Mouse (Mus musculus): ENCODE measurements around the gene Pptc7. TPM values are rescaled to one million over a fixed set of nuclear protein-coding genes. Genes with fewer than 3 reads are reported as not detected.
A peak's percentile ranks its signal among the peaks of the same experiment; 100 is the strongest.

Pptc7 gene
- 18.8 and 24.5 TPM in 2 replicates for polyA plus RNA-seq (2012; rRNA removed)

GRCm38 (mm10) chr5:122284183-122285028 is at the start of gene Pptc7:
TSS of gene Pptc7 (plus strand) at chr5:122284365.
- Histone ChIP-seq H3K27me3 (ENCODE audit: control insufficient read depth, insufficient read depth, low read length) (no peaks in the 10 kb centered on the region), H3K4me1 (ENCODE audit: control insufficient read depth, insufficient read depth, insufficient read length) (peaks cover 20% of the 10 kb centered on the region), H3K36me3 (ENCODE audit: control insufficient read depth, insufficient read depth, low read length) (no peaks in the 10 kb centered on the region), H3K4me3 (ENCODE audit: extremely low read depth, insufficient read depth, insufficient read length) (peak within 1 kb of the TSS; percentile 83), H3K27ac (ENCODE audit: insufficient read depth, low read length) (peak within 1 kb of the TSS; percentile 49)
- peak; percentile 55 for TF ChIP-seq POLR2A (IDR thresholded peaks at IDR 0.05; ENCODE audit: low read depth, low read length)
- no peak for TF ChIP-seq CTCF (IDR thresholded peaks at IDR 0.05; ENCODE audit: extremely low read depth, insufficient read depth, insufficient read length, insufficient replicate concordance)
- under 1% methylated on average over 91 of the region's 114 CpGs for WGBS
- peak; percentile 85 to 93 for DNase-seq (ENCODE audit: low read depth in 1 of 2, low spot score in 2 of 2)

GRCm38 (mm10) chr5:122235196-122235836 is 48.8 kb upstream of the Pptc7 start:
- Histone ChIP-seq H3K36me3 (ENCODE audit: control insufficient read depth, insufficient read depth, low read length) (peaks cover 53% of the 10 kb centered on the region), H3K4me1 (ENCODE audit: control insufficient read depth, insufficient read depth, insufficient read length) (peaks cover 39% of the 10 kb centered on the region; the same call in 1 of the 2 replicates), H3K4me3 (ENCODE audit: extremely low read depth, insufficient read depth, insufficient read length) (peak overlapping the region; percentile 40), H3K27ac (ENCODE audit: insufficient read depth, low read length) (peak overlapping the region; percentile 99), H3K27me3 (ENCODE audit: control insufficient read depth, insufficient read depth, low read length) (no peaks in the 10 kb centered on the region)
- no peak for DNase-seq (ENCODE audit: low read depth in 1 of 2, low spot score in 2 of 2)
- no peak for TF ChIP-seq CTCF (IDR thresholded peaks at IDR 0.05; ENCODE audit: extremely low read depth, insufficient read depth, insufficient read length, insufficient replicate concordance)
- no peak for TF ChIP-seq POLR2A (IDR thresholded peaks at IDR 0.05; ENCODE audit: low read depth, low read length)
- 8% methylated on average over 9 of the region's 9 CpGs for WGBS

DNA sequence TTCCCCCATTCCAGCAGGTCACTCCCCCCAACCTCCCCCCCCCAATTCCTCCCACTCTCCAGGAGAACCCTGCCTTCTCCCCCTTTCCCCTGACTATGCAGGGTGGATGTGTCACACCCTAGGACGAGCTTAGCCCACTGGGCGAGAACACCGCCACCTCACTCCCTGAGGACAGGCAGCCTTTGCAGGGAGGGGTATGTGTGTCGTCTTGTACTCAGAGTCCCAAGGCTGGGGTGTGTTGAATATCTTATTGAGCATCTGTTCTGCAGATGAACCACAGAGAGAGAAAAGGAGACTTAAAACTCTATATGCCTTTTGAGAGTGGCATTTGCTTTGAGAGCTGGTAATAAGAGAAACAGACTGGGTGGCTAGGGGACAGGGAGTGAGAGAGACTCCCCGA is 47.0 kb upstream of the Pptc7 start:
- H3K27ac ChIP-seq (ENCODE audit: insufficient read depth, low read length): no peak overlapping the region
- no peak overlapping the region for H3K4me3 ChIP-seq (ENCODE audit: extremely low read depth, insufficient read depth, insufficient read length)
- H3K4me1 ChIP-seq (ENCODE audit: control insufficient read depth, insufficient read depth, insufficient read length): peaks cover 35% of the 10 kb centered on the region; the same call in 1 of the 2 replicates
- no peak for DNase-seq (ENCODE audit: low read depth in 1 of 2, low spot score in 2 of 2)
- no peaks in the 10 kb centered on the region for H3K27me3 ChIP-seq (ENCODE audit: control insufficient read depth, insufficient read depth, low read length)
- TF ChIP-seq CTCF (IDR thresholded peaks at IDR 0.05; ENCODE audit: extremely low read depth, insufficient read depth, insufficient read length, insufficient replicate concordance) (no peak), POLR2A (IDR thresholded peaks at IDR 0.05; ENCODE audit: low read depth, low read length) (no peak)
- WGBS: 81% methylated on average over 5 of the region's 5 CpGs
- peaks cover 66% of the 10 kb centered on the region for H3K36me3 ChIP-seq (ENCODE audit: control insufficient read depth, insufficient read depth, low read length)

GRCm38 (mm10) chr5:122239618-122240017 is 44.5 kb upstream of the Pptc7 start:
- no peaks in the 10 kb centered on the region for H3K27me3 ChIP-seq (ENCODE audit: control insufficient read depth, insufficient read depth, low read length)
- WGBS: 88% methylated on average over 7 of the region's 7 CpGs
- H3K36me3 ChIP-seq (ENCODE audit: control insufficient read depth, insufficient read depth, low read length): peaks cover 58% of the 10 kb centered on the region
- H3K4me1 ChIP-seq (ENCODE audit: control insufficient read depth, insufficient read depth, insufficient read length): peaks cover 24% of the 10 kb centered on the region; the same call in 1 of the 2 replicates
- H3K4me3 ChIP-seq (ENCODE audit: extremely low read depth, insufficient read depth, insufficient read length): no peak overlapping the region
- peak overlapping the region; percentile 25 for H3K27ac ChIP-seq (ENCODE audit: insufficient read depth, low read length)
- TF ChIP-seq CTCF (IDR thresholded peaks at IDR 0.05; ENCODE audit: extremely low read depth, insufficient read depth, insufficient read length, insufficient replicate concordance): no peak
- no peak for TF ChIP-seq POLR2A (IDR thresholded peaks at IDR 0.05; ENCODE audit: low read depth, low read length)
- no peak for DNase-seq (ENCODE audit: low read depth in 1 of 2, low spot score in 2 of 2)

DNA sequence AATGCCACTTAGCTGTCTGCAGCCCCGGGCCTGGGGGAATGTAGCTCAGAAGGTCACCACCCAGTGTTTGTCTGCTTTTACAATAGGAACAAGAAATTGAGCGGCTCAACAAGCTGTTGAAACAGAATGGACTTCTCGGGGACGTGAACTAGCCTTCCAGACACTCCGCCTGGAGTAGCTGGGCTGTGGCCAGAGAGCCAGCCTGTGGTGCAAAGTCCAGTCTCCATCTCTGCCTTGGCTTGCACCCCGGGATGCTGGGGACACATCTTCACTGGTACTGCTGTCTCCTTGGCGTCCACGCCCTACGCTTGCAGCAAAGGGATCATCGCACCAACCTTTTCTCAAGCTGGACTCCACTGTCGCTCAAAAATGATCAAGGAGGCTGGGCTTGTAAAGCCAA is 43.6 kb upstream of the Pptc7 start:
- no peak overlapping the region for H3K27ac ChIP-seq (ENCODE audit: insufficient read depth, low read length)
- no peaks in the 10 kb centered on the region for H3K27me3 ChIP-seq (ENCODE audit: control insufficient read depth, insufficient read depth, low read length)
- TF ChIP-seq POLR2A (IDR thresholded peaks at IDR 0.05; ENCODE audit: low read depth, low read length) (no peak), CTCF (IDR thresholded peaks at IDR 0.05; ENCODE audit: extremely low read depth, insufficient read depth, insufficient read length, insufficient replicate concordance) (no peak)
- no peak for DNase-seq (ENCODE audit: low read depth in 1 of 2, low spot score in 2 of 2)
- H3K36me3 ChIP-seq (ENCODE audit: control insufficient read depth, insufficient read depth, low read length): peaks cover 51% of the 10 kb centered on the region
- 94% methylated on average over 11 of the region's 11 CpGs for WGBS
- peaks cover 15% of the 10 kb centered on the region; the same call in 1 of the 2 replicates for H3K4me1 ChIP-seq (ENCODE audit: control insufficient read depth, insufficient read depth, insufficient read length)
- H3K4me3 ChIP-seq (ENCODE audit: extremely low read depth, insufficient read depth, insufficient read length): no peak overlapping the region

DNA sequence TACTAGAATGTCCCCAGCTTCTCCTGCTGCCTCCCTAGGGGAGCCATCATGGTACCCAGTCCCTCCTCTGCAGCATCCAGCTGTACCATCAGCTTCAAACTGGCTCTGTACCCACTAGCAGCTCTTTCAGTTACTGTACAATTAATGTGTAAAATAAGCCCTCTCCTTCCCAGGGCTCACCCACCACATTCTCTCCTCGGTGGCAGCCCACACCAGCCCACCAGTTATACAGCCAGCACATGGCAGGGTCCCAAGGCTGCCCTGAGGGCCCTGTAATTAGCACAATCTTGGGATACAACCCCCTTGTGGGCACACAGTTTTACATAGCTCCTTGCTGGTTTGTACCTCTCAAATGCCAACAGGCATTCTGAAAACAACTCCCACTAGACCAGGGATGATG is 43.2 kb upstream of the Pptc7 start:
- DNase-seq (ENCODE audit: low read depth in 1 of 2, low spot score in 2 of 2): no peak
- no peak for TF ChIP-seq POLR2A (IDR thresholded peaks at IDR 0.05; ENCODE audit: low read depth, low read length)
- no peak for TF ChIP-seq CTCF (IDR thresholded peaks at IDR 0.05; ENCODE audit: extremely low read depth, insufficient read depth, insufficient read length, insufficient replicate concordance)
- Histone ChIP-seq H3K36me3 (ENCODE audit: control insufficient read depth, insufficient read depth, low read length) (peaks cover 49% of the 10 kb centered on the region), H3K27ac (ENCODE audit: insufficient read depth, low read length) (peak overlapping the region; percentile 51), H3K4me1 (ENCODE audit: control insufficient read depth, insufficient read depth, insufficient read length) (peaks cover 11% of the 10 kb centered on the region; the same call in 1 of the 2 replicates), H3K27me3 (ENCODE audit: control insufficient read depth, insufficient read depth, low read length) (no peaks in the 10 kb centered on the region), H3K4me3 (ENCODE audit: extremely low read depth, insufficient read depth, insufficient read length) (no peak overlapping the region)
- WGBS: 78% methylated on average over 1 of the region's 1 CpGs
